Mouse (Mus musculus): Measurements from ENCODE around the gene Serinc5. TPM values are rescaled to one million over a fixed set of nuclear protein-coding genes. Genes with fewer than 3 reads are reported as not detected.
A peak's percentile ranks its signal among the peaks of the same experiment; 100 is the strongest.
"Not testable (repeated sequence)": the region's sequence is repeated elsewhere in the genome, so short reads cannot be mapped to it uniquely, and the experiment has no call there.

The Serinc5 gene
- polyA plus RNA-seq, 1 experiment from 2014 or later, result 20.0 TPM

GRCm38 (mm10) chr13:92671727-92672126, 60.8 kb downstream of the Serinc5 start:
- H3K4me2 ChIP-seq (replicated peaks), result no peak overlapping the region
- no peak for ATAC-seq (ENCODE audit: insufficient number of reproducible peaks, low FRiP score, low TSS enrichment, low read depth)
- peaks cover 21% of the 10 kb centered on the region for H3K4me1 ChIP-seq
- H3K27me3 ChIP-seq, result no peaks in the 10 kb centered on the region
- no peak overlapping the region for H3K9ac ChIP-seq
- no peaks in the 10 kb centered on the region for H3K9me3 ChIP-seq (replicated peaks)
- H3K36me3 ChIP-seq, result no peaks in the 10 kb centered on the region
- no peak overlapping the region for H3K4me3 ChIP-seq (replicated peaks)
- H3K27ac ChIP-seq (replicated peaks), result no peak overlapping the region
- WGBS, result 62% methylated on average over 1 of the region's 1 CpGs

GRCm38 (mm10) chr13:92674676-92675075, 63.8 kb downstream of the Serinc5 start:
- no peaks in the 10 kb centered on the region for H3K36me3 ChIP-seq
- H3K9me3 ChIP-seq (replicated peaks), result no peaks in the 10 kb centered on the region
- no peak overlapping the region for H3K4me3 ChIP-seq (replicated peaks)
- no peak overlapping the region for H3K4me2 ChIP-seq (replicated peaks)
- no peaks in the 10 kb centered on the region for H3K27me3 ChIP-seq
- peaks cover 35% of the 10 kb centered on the region for H3K4me1 ChIP-seq
- H3K27ac ChIP-seq (replicated peaks), result peak overlapping the region; percentile 74
- ATAC-seq (ENCODE audit: insufficient number of reproducible peaks, low FRiP score, low TSS enrichment, low read depth), result no peak
- WGBS, result 23% methylated on average over 2 of the region's 2 CpGs
- no peak overlapping the region for H3K9ac ChIP-seq

GRCm38 (mm10) chr13:92675308-92675707, 64.4 kb downstream of the Serinc5 start:
- Histone ChIP-seq H3K9me3 (replicated peaks) (no peaks in the 10 kb centered on the region), H3K36me3 (no peaks in the 10 kb centered on the region), H3K4me3 (replicated peaks) (no peak overlapping the region), H3K27me3 (no peaks in the 10 kb centered on the region), H3K4me2 (replicated peaks) (no peak overlapping the region), H3K9ac (no peak overlapping the region), H3K4me1 (peaks cover 35% of the 10 kb centered on the region), H3K27ac (replicated peaks) (peak overlapping the region; percentile 79)
- 32% methylated on average over 3 of the region's 3 CpGs for WGBS
- no peak for ATAC-seq (ENCODE audit: insufficient number of reproducible peaks, low FRiP score, low TSS enrichment, low read depth)

- no peaks in the 10 kb centered on the region for H3K27me3 ChIP-seq
- no peak overlapping the region for H3K4me3 ChIP-seq (replicated peaks)
- 56% methylated on average over 11 of the region's 11 CpGs for WGBS
- H3K9me3 ChIP-seq (replicated peaks), result no peaks in the 10 kb centered on the region
- ATAC-seq (ENCODE audit: insufficient number of reproducible peaks, low FRiP score, low TSS enrichment, low read depth), result 0 out of 2 replicates have a peak, but pooled peaks have one; percentile 51
- peak overlapping the region; percentile 79 for H3K27ac ChIP-seq (replicated peaks)
- H3K4me2 ChIP-seq (replicated peaks), result no peak overlapping the region; the same call in 1 of the 2 replicates
- no peaks in the 10 kb centered on the region for H3K36me3 ChIP-seq
- no peak overlapping the region for H3K9ac ChIP-seq
- H3K4me1 ChIP-seq, result peaks cover 35% of the 10 kb centered on the region
Measured at GRCm38 (mm10) chr13:92675897-92676584, 65.2 kb downstream of the Serinc5 start.

- Histone ChIP-seq H3K4me2 (replicated peaks) (no peak overlapping the region), H3K4me3 (replicated peaks) (no peak overlapping the region), H3K27me3 (no peaks in the 10 kb centered on the region), H3K9ac (no peak overlapping the region), H3K36me3 (no peaks in the 10 kb centered on the region), H3K27ac (replicated peaks) (no peak overlapping the region; the same call in 1 of the 2 replicates), H3K9me3 (replicated peaks) (no peaks in the 10 kb centered on the region), H3K4me1 (peaks cover 35% of the 10 kb centered on the region)
- no peak for ATAC-seq (ENCODE audit: insufficient number of reproducible peaks, low FRiP score, low TSS enrichment, low read depth)
- WGBS, result 33% methylated on average over 4 of the region's 4 CpGs
Measured at GRCm38 (mm10) chr13:92677656-92678055, 66.8 kb downstream of the Serinc5 start.

GRCm38 (mm10) chr13:92679661-92680060, 68.8 kb downstream of the Serinc5 start:
- Histone ChIP-seq H3K4me3 (replicated peaks) (no peak overlapping the region), H3K27me3 (no peaks in the 10 kb centered on the region), H3K4me2 (replicated peaks) (no peak overlapping the region), H3K27ac (replicated peaks) (no peak overlapping the region), H3K4me1 (peaks cover 32% of the 10 kb centered on the region), H3K36me3 (no peaks in the 10 kb centered on the region), H3K9me3 (replicated peaks) (no peaks in the 10 kb centered on the region), H3K9ac (no peak overlapping the region)
- ATAC-seq (ENCODE audit: insufficient number of reproducible peaks, low FRiP score, low TSS enrichment, low read depth), result no peak
- 83% methylated on average over 7 of the region's 7 CpGs for WGBS

- Histone ChIP-seq H3K4me3 (replicated peaks) (no peak overlapping the region), H3K9ac (no peak overlapping the region), H3K36me3 (0 out of 2 replicates have a peak, but pooled peaks cover 4% of the 10 kb centered on the region), H3K4me1 (peaks cover 21% of the 10 kb centered on the region), H3K27me3 (no peaks in the 10 kb centered on the region), H3K9me3 (replicated peaks) (no peaks in the 10 kb centered on the region), H3K4me2 (replicated peaks) (no peak overlapping the region), H3K27ac (replicated peaks) (no peak overlapping the region)
- WGBS, result 85% methylated on average over 2 of the region's 2 CpGs
- ATAC-seq (ENCODE audit: insufficient number of reproducible peaks, low FRiP score, low TSS enrichment, low read depth), result no peak
Measured at GRCm38 (mm10) chr13:92681541-92681940, 70.7 kb downstream of the Serinc5 start.

GRCm38 (mm10) chr13:92682833-92683232, 71.9 kb downstream of the Serinc5 start:
- Histone ChIP-seq H3K4me2 (replicated peaks) (no peak overlapping the region), H3K4me3 (replicated peaks) (no peak overlapping the region), H3K27ac (replicated peaks) (no peak overlapping the region), H3K36me3 (0 out of 2 replicates have a peak, but pooled peaks cover 4% of the 10 kb centered on the region), H3K27me3 (no peaks in the 10 kb centered on the region), H3K9me3 (replicated peaks) (no peaks in the 10 kb centered on the region), H3K4me1 (peaks cover 15% of the 10 kb centered on the region), H3K9ac (no peak overlapping the region)
- WGBS, result 35% methylated on average over 6 of the region's 6 CpGs
- ATAC-seq (ENCODE audit: insufficient number of reproducible peaks, low FRiP score, low TSS enrichment, low read depth), result no peak

- WGBS, result 55% methylated on average over 4 of the region's 4 CpGs
- H3K27ac ChIP-seq (replicated peaks), result no peak overlapping the region
- no peak for ATAC-seq (ENCODE audit: insufficient number of reproducible peaks, low FRiP score, low TSS enrichment, low read depth)
- no peak overlapping the region for H3K4me3 ChIP-seq (replicated peaks)
- 0 out of 2 replicates have a peak, but pooled peaks cover 6% of the 10 kb centered on the region for H3K36me3 ChIP-seq
- no peak overlapping the region for H3K9ac ChIP-seq
- no peaks in the 10 kb centered on the region for H3K9me3 ChIP-seq (replicated peaks)
- peaks cover 11% of the 10 kb centered on the region for H3K4me1 ChIP-seq
- no peak overlapping the region for H3K4me2 ChIP-seq (replicated peaks)
- no peaks in the 10 kb centered on the region for H3K27me3 ChIP-seq
Measured at GRCm38 (mm10) chr13:92683464-92683863, 72.6 kb downstream of the Serinc5 start.

- Histone ChIP-seq H3K36me3 (0 out of 2 replicates have a peak, but pooled peaks cover 8% of the 10 kb centered on the region), H3K9ac (no peak overlapping the region), H3K27ac (replicated peaks) (no peak overlapping the region), H3K27me3 (no peaks in the 10 kb centered on the region), H3K4me1 (0 out of 2 replicates have a peak, but pooled peaks cover 6% of the 10 kb centered on the region), H3K9me3 (replicated peaks) (no peaks in the 10 kb centered on the region), H3K4me3 (replicated peaks) (no peak overlapping the region), H3K4me2 (replicated peaks) (no peak overlapping the region)
- ATAC-seq (ENCODE audit: insufficient number of reproducible peaks, low FRiP score, low TSS enrichment, low read depth), result no peak
- 76% methylated on average over 4 of the region's 4 CpGs for WGBS
Measured at GRCm38 (mm10) chr13:92684310-92684709, 73.4 kb downstream of the Serinc5 start.

- ATAC-seq (ENCODE audit: insufficient number of reproducible peaks, low FRiP score, low TSS enrichment, low read depth), result no peak
Measured at GRCm38 (mm10) chr13:92685273-92685672, 74.4 kb downstream of the Serinc5 start.

GRCm38 (mm10) chr13:92687151-92687550, 76.3 kb downstream of the Serinc5 start:
- H3K9me3 ChIP-seq (replicated peaks); H3K27me3 ChIP-seq; H3K4me3 ChIP-seq (replicated peaks); ATAC-seq (ENCODE audit: insufficient number of reproducible peaks, low FRiP score, low TSS enrichment, low read depth); H3K9ac ChIP-seq; H3K4me1 ChIP-seq; H3K4me2 ChIP-seq (replicated peaks); H3K27ac ChIP-seq (replicated peaks): not testable (repeated sequence)
- WGBS, result 61% methylated on average over 1 of the region's 1 CpGs
- peaks cover 16% of the 10 kb centered on the region; the same call in 1 of the 2 replicates for H3K36me3 ChIP-seq

More at GRCm38 (mm10) chr13:92685273-92685672, 74.4 kb downstream of the Serinc5 start:
- Histone ChIP-seq H3K4me3 (replicated peaks) (no peak overlapping the region), H3K4me2 (replicated peaks) (no peak overlapping the region), H3K9me3 (replicated peaks) (no peaks in the 10 kb centered on the region), H3K27ac (replicated peaks) (no peak overlapping the region), H3K9ac (no peak overlapping the region), H3K4me1 (0 out of 2 replicates have a peak, but pooled peaks cover 6% of the 10 kb centered on the region), H3K27me3 (no peaks in the 10 kb centered on the region), H3K36me3 (0 out of 2 replicates have a peak, but pooled peaks cover 8% of the 10 kb centered on the region)
- WGBS, result 84% methylated on average over 4 of the region's 4 CpGs

Data from embryonic facial prominence, embryonic 15.5 days (tissue).